Mouse (Mus musculus) layer of hippocampus, adult 2 months (tissue): Measurements from ENCODE around the gene Rnf113a2. TPM values are rescaled to one million over a fixed set of nuclear protein-coding genes. Genes with fewer than 3 reads are reported as not detected.
A peak's percentile ranks its signal among the peaks of the same experiment; 100 is the strongest.

Experiments
- DNase-seq, 2 experiments: peaks; one replicate each; pipeline ENCODE4 v3.0.0; 2022; ENCODE audit warnings: low spot score in 2 of 2
- H3K27ac ChIP-seq: fragments of 200-600 bp; 2 replicates; pipeline ENCODE4 v1.8.1; 2022
- H3K4me3 ChIP-seq: fragments of 200-600 bp; 2 replicates; pipeline ENCODE4 v1.8.1; 2022; ENCODE audit warnings: mild to moderate bottlenecking
- CTCF ChIP-seq: fragments of 200-600 bp; conservative IDR thresholded peaks from 2 replicates; pipeline ENCODE4 v1.8.1; 2022; ENCODE audit warnings: antibody characterized with exemption, mild to moderate bottlenecking, moderate library complexity
- total RNA-seq, 2 experiments: library from RNA; stranded (reverse); gene quantifications; 2 replicates each; pipeline ENCODE4 v1.2.3; 2021

Rnf113a2 gene
- total RNA-seq, 2 experiments from 2014 or later: 13.8 to 15.9 TPM

DNA sequence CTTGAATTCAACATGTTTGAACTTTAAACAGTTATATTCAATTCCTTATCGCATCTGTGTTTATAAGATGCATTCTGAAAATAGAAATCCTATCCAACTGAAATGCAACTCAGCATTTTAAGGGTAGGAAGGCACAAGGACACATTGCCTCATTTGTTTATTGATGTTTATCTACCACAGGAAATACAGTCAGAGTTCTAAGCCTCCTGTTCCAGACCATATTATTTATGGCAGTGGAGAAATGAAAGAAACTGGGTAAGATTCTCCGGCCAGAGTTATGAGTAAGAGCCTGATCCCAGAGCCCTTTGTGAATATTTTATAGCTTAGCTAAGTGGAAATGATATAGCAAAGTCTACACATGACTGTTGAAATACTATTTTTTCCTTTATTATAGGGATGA is 12.8 kb downstream of the Rnf113a2 start:
- no peak for TF ChIP-seq CTCF

DNA sequence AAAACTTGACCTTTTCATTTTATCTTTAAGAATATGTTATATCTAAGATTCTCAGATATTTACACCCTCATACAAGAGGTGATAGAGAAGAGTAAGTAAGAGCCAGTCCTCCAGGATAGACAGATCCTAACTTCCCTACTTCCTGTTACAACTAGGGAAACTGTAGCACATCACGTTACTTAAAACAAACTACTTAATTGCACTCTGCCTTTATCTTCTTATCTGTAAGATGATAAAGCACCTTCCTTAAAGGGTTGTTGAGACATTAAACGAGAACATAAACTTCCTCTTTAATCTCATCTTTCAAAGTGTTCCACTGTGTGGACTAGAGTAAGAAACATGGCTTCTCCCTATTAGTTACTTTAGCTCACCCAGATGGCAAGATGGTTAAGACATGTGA is 21.7 kb downstream of the Rnf113a2 start:
- no peak for DNase-seq
- TF ChIP-seq CTCF: no peak
- H3K27ac ChIP-seq: no peak overlapping the region
- no peak overlapping the region for H3K4me3 ChIP-seq

More for the DNA sequence above, 12.8 kb downstream of the Rnf113a2 start:
- DNase-seq: no peak
- H3K4me3 ChIP-seq: no peak overlapping the region
- H3K27ac ChIP-seq: no peak overlapping the region

DNA sequence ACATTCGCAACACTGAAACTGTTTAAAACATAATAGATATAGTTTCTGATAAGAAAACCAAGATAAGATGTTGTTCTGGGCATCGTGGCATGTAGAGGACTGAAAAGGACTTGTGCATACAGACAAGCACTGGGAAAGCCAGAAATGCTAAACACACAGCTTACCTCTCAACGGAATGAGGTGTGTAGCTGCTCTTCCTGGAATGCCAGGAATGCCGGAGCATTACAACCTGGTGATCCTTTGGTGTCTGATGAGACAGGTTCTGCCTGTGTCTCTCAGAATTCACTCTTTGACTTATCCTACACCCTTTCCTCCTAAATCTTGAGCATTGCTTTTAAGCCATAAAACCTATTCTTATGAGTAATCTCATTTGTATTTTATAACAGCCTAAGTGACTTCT is 25.5 kb downstream of the Rnf113a2 start:
- no peak for DNase-seq
- TF ChIP-seq CTCF: no peak
- H3K27ac ChIP-seq: no peak overlapping the region
- H3K4me3 ChIP-seq: no peak overlapping the region

DNA sequence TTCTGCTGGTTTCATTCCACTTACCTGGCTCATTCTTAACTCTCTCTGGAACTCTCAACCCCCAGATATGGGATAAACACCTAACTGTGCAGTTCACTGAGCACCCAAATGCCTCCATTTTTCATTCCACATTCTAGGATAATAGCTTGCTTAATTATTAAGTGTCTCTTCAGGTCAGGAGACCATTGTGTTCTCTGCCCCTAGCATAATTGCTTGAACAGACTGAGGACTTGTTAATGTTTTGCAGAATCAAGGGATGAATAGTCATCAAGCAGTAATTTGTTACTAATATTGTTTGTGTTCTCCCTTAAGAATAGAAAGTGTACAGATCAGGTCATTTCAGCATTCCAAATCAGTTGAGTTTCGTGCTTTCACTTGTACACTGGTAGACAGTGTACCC is 30.4 kb downstream of the Rnf113a2 start:
- no peak overlapping the region for H3K27ac ChIP-seq
- no peak overlapping the region for H3K4me3 ChIP-seq
- TF ChIP-seq CTCF: no peak
- no peak for DNase-seq

DNA sequence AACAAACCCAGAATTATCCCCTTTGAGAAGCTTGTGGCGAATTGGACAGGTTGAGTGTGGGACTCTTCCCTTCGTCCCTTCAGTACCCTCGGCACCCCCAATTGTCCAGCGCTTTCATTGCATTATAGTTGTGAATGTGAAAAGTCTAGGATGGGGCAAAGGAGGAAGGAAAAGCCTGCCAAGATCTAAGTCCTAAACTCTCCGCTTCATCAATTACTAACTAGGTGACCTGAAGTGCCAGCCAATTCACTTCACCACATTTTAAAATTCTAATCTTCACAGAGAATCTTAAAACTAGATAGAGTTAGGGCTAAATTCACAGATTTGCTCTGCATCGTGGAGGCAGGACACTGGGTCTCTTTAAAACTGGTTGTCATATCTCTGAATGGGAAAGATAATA is 31.2 kb downstream of the Rnf113a2 start:
- DNase-seq: no peak

DNA sequence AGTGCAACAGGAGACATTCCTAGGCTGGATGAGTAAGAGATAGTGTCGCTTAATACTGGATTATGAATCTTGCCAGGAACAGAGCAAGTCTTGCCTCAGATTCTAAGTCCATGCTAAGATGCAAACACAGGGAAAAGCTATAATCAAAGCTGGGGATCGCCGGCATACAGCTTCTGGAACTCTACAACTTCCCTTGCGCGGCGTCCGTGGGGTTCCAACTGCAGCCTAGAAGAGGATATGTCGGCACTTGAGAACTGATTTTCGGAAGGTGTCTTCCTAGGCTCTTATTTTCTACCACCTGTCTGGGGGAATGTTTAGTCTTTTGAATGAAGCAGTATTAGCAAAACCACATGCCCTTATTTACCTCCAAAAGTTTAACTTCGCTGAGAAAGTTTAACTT is 32.9 kb downstream of the Rnf113a2 start:
- no peak for DNase-seq
- no peak for TF ChIP-seq CTCF
- H3K4me3 ChIP-seq: peak overlapping the region; percentile 68
- peak overlapping the region; percentile 94; the same call in 1 of the 2 replicates for H3K27ac ChIP-seq

More for the DNA sequence above, 31.2 kb downstream of the Rnf113a2 start:
- H3K4me3 ChIP-seq: no peak overlapping the region
- H3K27ac ChIP-seq: no peak overlapping the region
- TF ChIP-seq CTCF: no peak

DNA sequence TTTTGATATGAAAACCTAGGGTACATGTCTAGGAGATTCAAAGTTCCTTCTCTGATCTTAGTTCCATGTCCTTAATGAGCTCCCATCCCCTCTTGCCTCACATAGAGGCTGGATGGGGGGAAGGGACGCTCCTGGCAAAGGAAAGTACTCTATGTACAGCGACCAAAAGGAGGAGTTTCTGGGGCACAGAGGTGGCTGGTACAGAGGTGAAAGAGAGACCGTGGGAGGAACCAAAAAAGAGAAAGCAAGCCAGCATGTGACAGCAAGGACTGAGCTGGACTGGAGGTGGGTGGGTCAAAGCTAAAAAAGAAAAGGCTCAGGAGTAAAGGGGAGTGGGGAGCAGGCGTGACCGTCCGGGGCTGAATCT is 33.3 kb downstream of the Rnf113a2 start:
- H3K27ac ChIP-seq: peak overlapping the region; percentile 94
- TF ChIP-seq CTCF: no peak
- peak in 1 of 2 experiments; percentile 7 for DNase-seq
- H3K4me3 ChIP-seq: peak overlapping the region; percentile 68

DNA sequence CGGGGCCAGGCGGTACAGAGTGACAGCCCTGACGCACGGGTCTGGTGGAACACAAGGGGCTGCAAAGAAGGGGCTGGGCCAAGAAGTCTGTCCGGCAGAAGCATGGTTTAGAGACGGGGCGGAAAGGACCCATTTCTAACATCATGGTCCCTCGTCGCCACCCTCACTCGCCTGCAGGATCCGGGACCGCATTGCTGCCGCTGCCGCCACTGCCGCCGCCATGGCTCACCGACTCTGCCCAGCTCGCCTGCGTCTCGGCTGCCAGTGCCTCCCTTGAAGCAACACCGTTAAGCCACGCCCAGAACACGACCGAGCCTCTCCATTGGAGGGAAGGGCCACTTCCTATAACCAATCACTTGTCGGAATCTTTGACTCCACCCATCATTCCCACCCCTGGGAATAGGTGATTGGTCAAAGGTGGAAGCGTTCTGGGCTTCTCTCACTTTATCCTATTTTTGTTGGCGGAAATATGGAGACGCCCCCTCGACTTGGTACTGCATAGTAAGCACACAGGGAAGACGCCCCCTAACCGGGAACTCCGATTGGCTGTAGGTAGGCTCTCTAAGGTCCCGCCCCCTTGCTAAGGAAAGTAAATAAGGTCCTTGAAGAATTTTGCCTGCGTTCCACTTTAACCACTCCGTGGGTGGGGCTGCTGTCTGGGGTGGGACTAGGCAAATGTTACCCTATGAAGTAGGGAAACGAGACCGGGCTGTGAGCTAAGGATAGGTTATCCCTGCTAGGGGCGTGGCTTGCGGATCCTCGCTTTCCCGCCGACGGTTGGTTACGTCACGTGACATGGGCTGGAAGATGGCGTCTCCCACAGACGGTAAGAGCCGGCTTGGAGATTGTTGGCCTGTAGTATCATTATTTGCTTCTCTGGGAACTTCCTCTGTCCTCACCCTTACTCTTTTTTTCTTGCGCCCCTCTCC is 34.0 kb downstream of the Rnf113a2 start, which contains the start of the genes Aldh6a1 and Lin52:
Gene Aldh6a1, minus strand, starts transcription at position 287 of the 929 bp plus-strand sequence.
Gene Lin52, plus strand, starts transcription at position 705 of the 929 bp plus-strand sequence.
- Histone ChIP-seq H3K4me3 (peak within 1 kb of the TSS; percentile 68), H3K27ac (peak within 1 kb of the TSS; percentile 94)
- peak; percentile 9; the same call in 1 of the 2 replicates for TF ChIP-seq CTCF
- peak; percentile 95 to 99 for DNase-seq

DNA sequence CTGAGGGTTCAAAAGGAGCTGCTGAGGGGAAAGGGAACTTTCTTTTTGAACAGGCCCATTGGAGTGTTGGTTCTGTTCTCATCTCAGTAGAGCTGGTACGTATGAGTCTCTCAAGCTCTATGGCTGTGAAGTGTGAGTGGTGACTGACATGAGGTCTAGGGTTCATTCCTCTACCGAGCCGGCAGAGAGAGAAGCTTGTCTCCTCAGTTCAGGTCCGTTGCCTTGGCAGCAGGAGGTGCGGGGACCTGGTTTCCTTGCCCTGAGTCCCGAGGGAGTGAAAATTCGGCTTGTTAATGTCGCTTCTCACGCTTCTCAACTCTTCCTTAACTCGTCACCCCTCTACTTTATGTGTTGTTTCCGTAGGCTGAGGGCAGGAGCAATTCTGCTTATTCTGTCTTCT is 34.8 kb downstream of the Rnf113a2 start:
- peak overlapping the region; percentile 82 for H3K27ac ChIP-seq
- H3K4me3 ChIP-seq: peak overlapping the region; percentile 68
- no peak for DNase-seq
- TF ChIP-seq CTCF: no peak

DNA sequence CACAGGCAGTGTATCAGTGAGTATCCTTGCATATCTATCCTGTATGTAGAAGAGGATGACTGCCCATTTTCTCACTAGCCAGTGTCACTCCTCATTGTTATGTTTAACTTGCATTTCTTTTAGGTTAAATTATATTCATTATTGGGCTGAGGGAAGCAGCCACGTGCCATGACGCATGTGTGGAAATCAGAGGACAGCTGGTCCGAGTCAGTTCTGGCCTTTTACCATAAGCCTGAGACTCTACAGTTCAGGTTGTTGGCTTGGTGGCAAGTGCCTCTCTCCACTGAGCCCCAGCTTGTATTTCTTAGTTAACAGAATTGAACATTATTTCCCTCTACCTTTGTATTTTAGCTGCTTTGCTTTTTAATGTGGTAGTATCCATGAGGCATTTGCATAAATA is 39.9 kb downstream of the Rnf113a2 start:
- no peak for TF ChIP-seq CTCF
- no peak for DNase-seq
- H3K4me3 ChIP-seq: no peak overlapping the region
- H3K27ac ChIP-seq: no peak overlapping the region

DNA sequence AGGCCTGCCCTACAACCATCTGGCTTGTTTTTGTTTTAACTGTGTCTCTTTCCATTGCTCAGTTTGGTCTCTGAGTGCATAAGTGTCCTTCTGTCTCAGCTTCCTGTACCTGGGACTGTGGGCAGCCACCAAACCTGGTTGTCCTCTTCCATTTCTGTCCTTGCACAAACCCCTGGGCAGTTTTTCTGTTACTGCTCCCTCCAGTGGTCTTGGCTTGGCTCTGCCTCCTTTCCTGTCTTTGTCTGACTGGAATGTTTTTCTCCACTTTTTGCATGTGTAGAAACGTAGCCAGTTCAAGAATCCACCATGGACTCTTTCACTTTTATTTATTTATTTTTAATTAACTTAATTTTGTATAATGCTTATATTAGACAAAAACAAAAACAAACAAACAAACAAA is 42.8 kb downstream of the Rnf113a2 start:
- H3K4me3 ChIP-seq: no peak overlapping the region
- DNase-seq: no peak
- TF ChIP-seq CTCF: peak; percentile 44
- no peak overlapping the region for H3K27ac ChIP-seq

DNA sequence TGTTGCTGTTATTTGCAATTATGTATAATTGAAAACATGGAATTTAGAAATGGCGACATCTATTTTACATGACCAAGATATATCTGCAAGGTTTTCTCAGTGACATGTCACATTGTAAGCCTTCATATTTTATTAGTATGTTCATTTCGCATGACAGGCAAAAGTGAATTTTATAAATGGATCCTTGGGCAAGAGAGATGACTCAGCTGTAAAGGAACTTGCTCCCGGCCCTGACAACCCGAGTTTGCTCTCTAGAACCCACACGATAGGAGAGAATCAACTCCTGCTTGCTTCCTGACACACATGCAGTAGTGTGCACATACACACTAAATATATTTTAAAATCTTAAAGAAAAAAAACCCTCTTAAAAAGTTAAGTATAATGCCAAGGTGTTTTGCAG is 44.4 kb downstream of the Rnf113a2 start:
- no peak for DNase-seq
- TF ChIP-seq CTCF: no peak
- Histone ChIP-seq H3K27ac (no peak overlapping the region), H3K4me3 (no peak overlapping the region)

DNA sequence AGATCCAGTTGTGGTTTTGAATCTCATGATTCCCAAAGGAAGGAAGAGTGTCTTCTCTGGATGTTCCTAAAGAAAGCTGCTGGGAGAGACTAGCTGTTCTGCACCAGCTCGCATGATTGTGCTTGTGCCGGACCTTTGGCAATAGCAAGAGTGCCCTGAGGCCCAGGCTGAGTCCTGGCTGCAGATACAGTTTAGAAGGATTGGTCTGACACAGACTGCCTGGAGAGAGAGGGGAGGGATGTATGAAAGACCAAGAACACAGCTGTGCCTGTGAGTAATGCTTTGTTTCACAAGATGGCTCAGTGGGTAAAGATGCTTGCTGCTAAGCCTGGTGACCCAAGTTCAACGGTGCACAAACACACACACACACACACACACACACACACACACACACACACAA is 45.9 kb downstream of the Rnf113a2 start:
- Histone ChIP-seq H3K27ac (no peak overlapping the region), H3K4me3 (no peak overlapping the region)
- no peak for TF ChIP-seq CTCF
- DNase-seq: no peak

Other genes starting within 250 kb of the Rnf113a2 start
- gene Elmsan1, start 198.3 kb upstream of the Rnf113a2 start, total RNA-seq: 10 to 100 TPM; 24.6 to 27.2 TPM
- gene Ptgr2, start 132.0 kb upstream of the Rnf113a2 start, total RNA-seq: 10 to 100 TPM; 39.0 to 42.7 TPM
- gene Zfp410, start 100.3 kb upstream of the Rnf113a2 start, total RNA-seq: 10 to 100 TPM; 39.3 to 41.0 TPM
- 10 to 100 TPM; 26.0 to 27.2 TPM for gene Coq6, start 55.5 kb upstream of the Rnf113a2 start, total RNA-seq
- 10 to 100 TPM; 12.5 to 12.6 TPM for gene Fam161b, start 55.4 kb upstream of the Rnf113a2 start, total RNA-seq
- 10 to 100 TPM; 22.5 to 24.8 TPM for gene Entpd5, start 8.2 kb upstream of the Rnf113a2 start, total RNA-seq
- gene Bbof1, start 8.1 kb upstream of the Rnf113a2 start, total RNA-seq: 1 to 10 TPM; 8.7 to 9.9 TPM
- 10 to 100 TPM; 48.4 to 48.7 TPM for gene Aldh6a1, start 33.8 kb downstream of the Rnf113a2 start, total RNA-seq
- gene Lin52, start 34.2 kb downstream of the Rnf113a2 start, total RNA-seq: 10 to 100 TPM; 24.6 to 25.7 TPM
- under 1 TPM; 0.27 to 0.28 TPM for gene Vsx2, start 152.6 kb downstream of the Rnf113a2 start, total RNA-seq
- gene Abcd4, start 200.2 kb downstream of the Rnf113a2 start, total RNA-seq: 10 to 100 TPM; 15.6 to 17.6 TPM
- not detected for gene Vrtn, start 223.8 kb downstream of the Rnf113a2 start, total RNA-seq